In the genomic region with DNA sequence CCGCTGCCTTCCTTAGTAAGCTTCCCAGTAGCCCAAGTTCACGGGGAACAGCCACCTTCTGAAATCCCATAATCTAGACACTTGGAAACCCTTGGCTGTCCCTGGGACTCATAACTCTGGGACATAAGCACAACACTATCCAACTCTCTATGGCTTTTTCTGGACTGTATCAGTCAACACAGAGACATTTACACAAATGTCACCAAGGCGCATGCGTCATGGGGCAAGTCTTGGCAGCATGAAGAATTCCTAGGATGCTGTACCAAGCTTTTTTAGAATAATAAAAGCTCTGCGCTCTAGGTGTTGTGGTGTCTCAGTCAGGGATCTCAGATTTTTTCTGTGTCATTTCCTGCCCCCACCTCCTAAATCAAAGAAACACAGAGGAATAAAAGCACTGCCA, we compare ENCODE assay signal across 15 mouse cellular contexts.
"Had no signal": no experiment of that assay in that cellular context is flagged by ENCODE, and none has a peak within 500 bp of the region (broad histone marks: within the 10 kb centered on the region; RNA-seq: fewer than 3 reads in every experiment).

No protein-coding gene starts in this region.

- H3K4me2 ChIP-seq: limb, embryonic 15.5 days; liver, embryonic 12.5 days; lung, embryonic 14.5 days; neural tube, embryonic 15.5 days had no signal

- H3K9ac ChIP-seq: limb, embryonic 15.5 days; liver, embryonic 12.5 days; lung, embryonic 14.5 days; neural tube, embryonic 15.5 days had no signal

- DNase-seq: kidney, postnatal 10 days; lung, embryonic 14.5 days; lung, postnatal 10 days; lung, postnatal 4 days; midbrain, embryonic 14.5 days; right cerebral cortex, postnatal 4 days; spleen, adult 18-20 months; thymus, adult 2 months; thymus, postnatal 25 days had no signal

- H3K4me3 ChIP-seq: left cerebral cortex, adult 2 months; limb, embryonic 15.5 days; liver, embryonic 12.5 days; midbrain, embryonic 10.5 days; myocyte; neural tube, embryonic 15.5 days had no signal

- H3K27me3 ChIP-seq: limb, embryonic 15.5 days; liver, embryonic 12.5 days; neural tube, embryonic 15.5 days had no signal

- ATAC-seq: liver, embryonic 12.5 days had no signal

- H3K27ac ChIP-seq: left cerebral cortex, adult 2 months; limb, embryonic 15.5 days; liver, embryonic 12.5 days; midbrain, embryonic 10.5 days; neural tube, embryonic 15.5 days had no signal

- H3K4me1 ChIP-seq: limb, embryonic 15.5 days; liver, embryonic 12.5 days; midbrain, embryonic 10.5 days; neural tube, embryonic 15.5 days had no signal

- H3K9me3 ChIP-seq: limb, embryonic 15.5 days; liver, embryonic 12.5 days; midbrain, embryonic 10.5 days; neural tube, embryonic 15.5 days had no signal
